Mouse (Mus musculus) liver, embryonic 16.5 days (tissue): ENCODE measurements around the gene Atxn1l. TPM values are rescaled to one million over a fixed set of nuclear protein-coding genes. Genes with fewer than 3 reads are reported as not detected.

Experiments used
- ATAC-seq: fragments of 200-750 bp; cut with Nextera tagmentation; 2 replicates; pipeline ENCODE4 v1.8.0; 2017; ENCODE audit warnings: low read depth, mild to moderate bottlenecking, moderate number of reproducible peaks, moderate library complexity
- H3K27ac ChIP-seq: fragments of 300-500 bp; sonication (generic); 2 replicates; pipeline ENCODE4 v1.5.1; 2014; ENCODE audit warnings: mild to moderate bottlenecking, low read length
- H3K27me3 ChIP-seq: fragments of 300-500 bp; sonication (generic); 2 replicates; pipeline ENCODE4 v1.6.1; 2014; ENCODE audit warnings: low read depth, low read length, mixed read lengths; ENCODE audit not compliant: control insufficient read depth, insufficient read depth
- H3K36me3 ChIP-seq: fragments of 300-500 bp; sonication (generic); 2 replicates; pipeline ENCODE4 v1.6.1; 2014; ENCODE audit warnings: mild to moderate bottlenecking; ENCODE audit not compliant: control insufficient read depth, insufficient read depth
- H3K4me1 ChIP-seq: fragments of 300-500 bp; sonication (generic); 2 replicates; pipeline ENCODE4 v1.6.1; 2014; ENCODE audit warnings: low read depth, low read length, mixed read lengths; ENCODE audit not compliant: control insufficient read depth
- H3K4me2 ChIP-seq: fragments of 300-500 bp; sonication (generic); 2 replicates; pipeline ENCODE4 v1.6.1; 2014; ENCODE audit warnings: low read depth, low read length, mixed read lengths
- H3K4me3 ChIP-seq: fragments of 300-500 bp; sonication (generic); 2 replicates; pipeline ENCODE4 v1.5.1; 2014; ENCODE audit warnings: low read depth, mild to moderate bottlenecking, low read length
- H3K9ac ChIP-seq: fragments of 300-500 bp; sonication (generic); 2 replicates; pipeline ENCODE4 v1.6.1; 2014; ENCODE audit warnings: low read depth, low read length
- H3K9me3 ChIP-seq: fragments of 300-500 bp; sonication (generic); replicated peaks from 2 replicates; pipeline ENCODE4 v1.6.1; 2016; ENCODE audit warnings: low read length; ENCODE audit not compliant: control insufficient read depth
- WGBS: fragments of 180-500 bp; shearing (Covaris S2); extraction: QIAGEN DNeasy Blood & Tissue Kit; methylation state at CpG from one replicate; pipeline ENCODE4 v1.1.7; 2014; ENCODE audit not compliant: insufficient replicate concordance; 5-methylcytosine and 5-hydroxymethylcytosine counted together
- polyA plus RNA-seq: library from polyadenylated mRNA; unstranded; fragments of >200 nt; fragmentation: Nextera tagmentation; extraction: Ambion mirVana; gene quantifications from 2 replicates; pipeline ENCODE4 v1.2.1, GENCODE M21; 2015

Gene Atxn1l
- polyA plus RNA-seq, 1 experiment from 2014 or later: 2.8 TPM

- H3K27me3 ChIP-seq: no peaks in the 10 kb centered on the region
- no peaks in the 10 kb centered on the region for H3K36me3 ChIP-seq
- no peak overlapping the region for H3K27ac ChIP-seq
- ATAC-seq: no peak
- no peak overlapping the region for H3K9ac ChIP-seq
- H3K4me1 ChIP-seq: no peaks in the 10 kb centered on the region
- no peaks in the 10 kb centered on the region for H3K9me3 ChIP-seq
- H3K4me3 ChIP-seq: no peak overlapping the region
- no peak overlapping the region for H3K4me2 ChIP-seq
- WGBS: 68% methylated on average over 12 of the region's 12 CpGs
Observed at GRCm38 (mm10) chr8:109747468-109748199, 10.1 kb upstream of the Atxn1l start.

GRCm38 (mm10) chr8:109738049-109738380 is 476 bp upstream of the Atxn1l start:
- peak overlapping the region; percentile 30; the same call in 1 of the 2 replicates for H3K27ac ChIP-seq
- 79% methylated on average over 1 of the region's 1 CpGs for WGBS
- H3K4me1 ChIP-seq: peaks cover 13% of the 10 kb centered on the region
- H3K36me3 ChIP-seq: peaks cover 6% of the 10 kb centered on the region
- H3K9ac ChIP-seq: peak overlapping the region; percentile 97
- peak overlapping the region; percentile 98 for H3K4me3 ChIP-seq
- no peak for ATAC-seq
- no peaks in the 10 kb centered on the region for H3K27me3 ChIP-seq
- peak overlapping the region; percentile 94 for H3K4me2 ChIP-seq
- no peaks in the 10 kb centered on the region for H3K9me3 ChIP-seq

- H3K27ac ChIP-seq: peak overlapping the region; percentile 66
- ATAC-seq: 0 out of 2 replicates have a peak, but pooled peaks have one; percentile 3
- WGBS: 3% methylated on average over 8 of the region's 8 CpGs
- H3K36me3 ChIP-seq: peaks cover 13% of the 10 kb centered on the region
- peak overlapping the region; percentile 97 for H3K9ac ChIP-seq
- H3K4me2 ChIP-seq: peak overlapping the region; percentile 94
- no peaks in the 10 kb centered on the region for H3K27me3 ChIP-seq
- H3K4me3 ChIP-seq: peak overlapping the region; percentile 98
- H3K9me3 ChIP-seq: no peaks in the 10 kb centered on the region
- peaks cover 13% of the 10 kb centered on the region for H3K4me1 ChIP-seq
Observed at GRCm38 (mm10) chr8:109736819-109737218, 720 bp downstream of the Atxn1l start.

GRCm38 (mm10) chr8:109734018-109734417 is 3.5 kb downstream of the Atxn1l start:
- peaks cover 13% of the 10 kb centered on the region for H3K36me3 ChIP-seq
- H3K27ac ChIP-seq: no peak overlapping the region
- no peak overlapping the region for H3K4me2 ChIP-seq
- no peaks in the 10 kb centered on the region for H3K9me3 ChIP-seq
- H3K4me1 ChIP-seq: peaks cover 13% of the 10 kb centered on the region
- no peak overlapping the region for H3K9ac ChIP-seq
- no peaks in the 10 kb centered on the region for H3K27me3 ChIP-seq
- no peak overlapping the region for H3K4me3 ChIP-seq
- ATAC-seq: no peak
- WGBS: 79% methylated on average over 3 of the region's 3 CpGs

- Histone ChIP-seq H3K27ac (no peak overlapping the region), H3K27me3 (no peaks in the 10 kb centered on the region), H3K9me3 (no peaks in the 10 kb centered on the region), H3K36me3 (peaks cover 13% of the 10 kb centered on the region), H3K4me2 (no peak overlapping the region), H3K9ac (no peak overlapping the region), H3K4me3 (no peak overlapping the region), H3K4me1 (peaks cover 3% of the 10 kb centered on the region)
- WGBS: 67% methylated on average over 3 of the region's 3 CpGs
- no peak for ATAC-seq
Observed at GRCm38 (mm10) chr8:109731012-109731411, 6.5 kb downstream of the Atxn1l start.

GRCm38 (mm10) chr8:109725106-109725505 is 12.4 kb downstream of the Atxn1l start:
- Histone ChIP-seq H3K27me3 (no peaks in the 10 kb centered on the region), H3K4me2 (no peak overlapping the region), H3K4me1 (no peaks in the 10 kb centered on the region), H3K36me3 (peaks cover 39% of the 10 kb centered on the region), H3K9ac (no peak overlapping the region), H3K9me3 (no peaks in the 10 kb centered on the region), H3K27ac (no peak overlapping the region), H3K4me3 (no peak overlapping the region)
- ATAC-seq: no peak
- 81% methylated on average over 3 of the region's 3 CpGs for WGBS

- ATAC-seq: no peak
- H3K4me1 ChIP-seq: no peaks in the 10 kb centered on the region
- 62% methylated on average over 5 of the region's 5 CpGs for WGBS
- no peaks in the 10 kb centered on the region for H3K9me3 ChIP-seq
- no peak overlapping the region for H3K27ac ChIP-seq
- no peak overlapping the region for H3K4me3 ChIP-seq
- peaks cover 11% of the 10 kb centered on the region for H3K36me3 ChIP-seq
- H3K9ac ChIP-seq: no peak overlapping the region
- no peaks in the 10 kb centered on the region for H3K27me3 ChIP-seq
- H3K4me2 ChIP-seq: no peak overlapping the region
Observed at GRCm38 (mm10) chr8:109714961-109715360, 22.6 kb downstream of the Atxn1l start.

- no peak for ATAC-seq
- H3K4me3 ChIP-seq: no peak overlapping the region
- H3K27me3 ChIP-seq: no peaks in the 10 kb centered on the region
- no peak overlapping the region for H3K9ac ChIP-seq
- H3K4me2 ChIP-seq: no peak overlapping the region
- WGBS: 96% methylated on average over 1 of the region's 1 CpGs
- no peaks in the 10 kb centered on the region for H3K9me3 ChIP-seq
- H3K36me3 ChIP-seq: peaks cover 13% of the 10 kb centered on the region
- H3K27ac ChIP-seq: no peak overlapping the region
- H3K4me1 ChIP-seq: no peaks in the 10 kb centered on the region
Observed at GRCm38 (mm10) chr8:109712521-109712920, 25.0 kb downstream of the Atxn1l start.

GRCm38 (mm10) chr8:109707921-109708320 is 29.6 kb downstream of the Atxn1l start:
- no peak for ATAC-seq
- Histone ChIP-seq H3K4me3 (no peak overlapping the region), H3K27ac (no peak overlapping the region), H3K36me3 (peaks cover 8% of the 10 kb centered on the region), H3K4me2 (no peak overlapping the region), H3K27me3 (peaks cover 2% of the 10 kb centered on the region; the same call in 1 of the 2 replicates), H3K9ac (no peak overlapping the region), H3K4me1 (peaks cover 21% of the 10 kb centered on the region), H3K9me3 (no peaks in the 10 kb centered on the region)
- 71% methylated on average over 4 of the region's 4 CpGs for WGBS
